Mouse (Mus musculus) myocyte (in vitro differentiated cells): ENCODE data around the gene Rrm2.

Experiments used
- CEBPB ChIP-seq: IDR thresholded peaks from 2 replicates; pipeline ENCODE4 v1.6.1; 2011; ENCODE audit warnings: mild to moderate bottlenecking, moderate library complexity; ENCODE audit not compliant: poor library complexity, insufficient read depth, severe bottlenecking
- E2F4 ChIP-seq: IDR thresholded peaks from one replicate; pipeline ENCODE4 v1.6.1; 2011; ENCODE audit warnings: mild to moderate bottlenecking, control low read depth, moderate library complexity; ENCODE audit not compliant: insufficient read depth
- MAX ChIP-seq: IDR thresholded peaks from one replicate; pipeline ENCODE4 v1.6.1; 2011; ENCODE audit warnings: low read depth, mild to moderate bottlenecking, control low read depth
- MYOD1 ChIP-seq, 3 experiments: IDR thresholded peaks; one replicate each; pipeline ENCODE4 v1.6.1; 2011; ENCODE audit warnings: control low read depth in 2 of 3, low read depth in 2 of 3, mild to moderate bottlenecking in 2 of 3, moderate library complexity in 1 of 3; ENCODE audit not compliant: insufficient read length in 2 of 3, control insufficient read depth in 1 of 3
- MYOG ChIP-seq, 3 experiments: IDR thresholded peaks; one replicate each; pipeline ENCODE4 v1.6.1; 2011; ENCODE audit warnings: control low read depth in 2 of 3, low read depth in 2 of 3, mild to moderate bottlenecking in 2 of 3; ENCODE audit not compliant: insufficient read length in 2 of 3, control insufficient read depth in 1 of 3, insufficient read depth in 1 of 3
- POLR2A ChIP-seq: IDR thresholded peaks from one replicate; pipeline ENCODE4 v1.6.1; 2011; ENCODE audit warnings: low read depth, mild to moderate bottlenecking, control low read depth, moderate library complexity; ENCODE audit not compliant: insufficient read length
- POLR2AphosphoS2 ChIP-seq: IDR thresholded peaks from one replicate; pipeline ENCODE4 v1.6.1; 2011; ENCODE audit warnings: low read depth, control low read depth; ENCODE audit not compliant: insufficient read length
- REST ChIP-seq: IDR thresholded peaks from one replicate; pipeline ENCODE4 v1.6.1; 2011; ENCODE audit warnings: mild to moderate bottlenecking, control low read depth, moderate library complexity; ENCODE audit not compliant: insufficient read depth, insufficient read length
- TCF12 ChIP-seq: IDR thresholded peaks from one replicate; pipeline ENCODE4 v1.6.1; 2011; ENCODE audit warnings: mild to moderate bottlenecking, control low read depth; ENCODE audit not compliant: poor library complexity, insufficient read depth, severe bottlenecking
- USF1 ChIP-seq: IDR thresholded peaks from one replicate; pipeline ENCODE4 v1.6.1; 2011; ENCODE audit warnings: low read depth, mild to moderate bottlenecking, control low read depth, moderate library complexity

DNA sequence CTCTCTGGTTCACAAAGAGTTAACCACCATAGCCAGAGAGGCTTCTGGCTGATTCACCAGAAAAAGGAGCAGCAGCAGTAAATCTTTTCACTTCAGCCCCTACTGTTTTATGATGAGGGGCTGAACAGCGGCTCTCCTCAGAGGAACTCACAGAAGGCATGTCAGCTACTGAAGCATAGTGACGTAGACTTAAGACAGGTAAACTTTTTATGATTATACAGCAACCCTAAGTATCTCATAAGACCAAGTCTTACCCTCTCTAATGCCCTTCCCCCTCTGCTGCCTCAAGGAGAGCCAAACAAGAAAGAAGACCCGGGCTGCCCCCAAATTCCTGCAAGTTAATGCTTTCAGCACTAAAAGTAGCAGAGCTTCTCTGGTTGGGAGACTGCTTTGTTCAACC, 54.2 kb downstream of the Rrm2 start:
- TF ChIP-seq MYOG (IDR thresholded peaks at IDR 0.05; ENCODE audit: control insufficient read depth in 1 of 3, insufficient read depth in 1 of 3, insufficient read length in 2 of 3, low read depth in 2 of 3) (no peak), POLR2A (no peak), REST (no peak), MYOD1 (IDR thresholded peaks at IDR 0.05; ENCODE audit: control insufficient read depth in 1 of 3, insufficient read length in 2 of 3, low read depth in 2 of 3) (no peak), MAX (no peak), USF1 (no peak), E2F4 (no peak), CEBPB (no peak), POLR2AphosphoS2 (no peak), TCF12 (no peak)
